Mouse (Mus musculus) small intestine, adult 2 months (tissue): Measurements from ENCODE around the gene Naa38.

ENCODE experiments used
- CTCF ChIP-seq: fragments of 200-500 bp; IDR thresholded peaks from 2 replicates; pipeline ENCODE4 v1.5.1; 2012; ENCODE audit warnings: low read depth, mild to moderate bottlenecking, control low read depth, inconsistent platforms, low read length, moderate library complexity, mixed read lengths; ENCODE audit not compliant: insufficient replicate concordance, insufficient read length; ENCODE audit errors: extremely low read depth
- POLR2A ChIP-seq: fragments of 200-500 bp; IDR thresholded peaks from 2 replicates; pipeline ENCODE4 v1.6.1; 2012; ENCODE audit warnings: low read depth, mild to moderate bottlenecking, control low read depth, inconsistent platforms, low read length, moderate library complexity

DNA sequence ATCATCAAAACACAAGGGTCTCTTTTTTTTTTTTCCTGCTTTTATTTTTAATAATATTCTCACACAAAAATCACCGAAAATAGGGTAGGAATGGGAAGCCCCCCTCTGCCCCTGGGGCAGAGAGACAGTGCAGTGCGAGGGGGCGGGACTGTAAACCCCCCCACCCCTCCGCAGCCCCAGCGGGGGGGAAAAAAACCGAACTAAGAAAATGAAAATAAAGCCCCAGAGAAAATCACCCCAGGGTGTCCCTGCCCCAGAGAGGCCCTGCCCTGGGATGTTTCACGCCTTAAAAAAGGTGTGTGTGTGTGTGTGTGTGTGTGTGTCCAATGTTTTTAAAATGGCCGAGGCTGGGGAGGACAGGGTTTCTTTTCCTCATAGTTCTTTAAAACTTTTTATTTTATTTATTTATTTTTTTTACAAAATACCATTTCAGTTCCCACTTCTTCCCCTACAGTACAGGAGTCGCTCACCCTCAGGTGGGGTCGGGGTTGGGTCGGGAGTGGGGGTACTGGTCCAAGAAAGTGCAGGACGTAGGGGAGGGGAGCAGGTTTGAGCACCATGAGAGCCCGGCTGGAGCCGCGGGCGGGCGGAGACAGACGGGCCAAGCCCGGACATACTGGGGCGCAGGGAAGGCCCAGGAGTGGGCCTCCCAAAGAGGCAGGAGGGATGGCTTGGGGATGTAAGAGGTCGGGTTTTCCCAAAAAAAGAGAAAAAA is 3.4 kb downstream of the Naa38 start:
- TF ChIP-seq POLR2A (no peak), CTCF (no peak)
